In the genomic region with DNA sequence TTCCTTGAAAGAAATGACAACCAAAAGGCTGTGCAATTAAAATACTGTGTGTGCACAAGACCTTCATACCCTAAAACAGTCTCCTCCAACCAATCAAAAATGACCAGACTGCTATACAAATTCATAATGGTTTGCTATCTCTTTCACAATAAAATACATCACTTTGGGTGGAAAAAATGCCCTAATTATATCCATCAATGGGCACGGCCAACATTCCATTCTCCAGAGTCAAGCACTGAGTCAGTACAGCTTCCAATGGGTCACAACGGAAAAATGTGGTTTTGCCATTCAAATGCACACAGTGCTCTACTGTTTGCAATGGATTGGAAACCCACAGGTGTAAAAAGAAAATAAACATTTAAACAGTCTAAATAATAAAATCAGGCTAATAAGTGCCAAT, we compare ENCODE assay signal across 20 mouse cellular contexts. TPM values are rescaled to one million over a fixed set of nuclear protein-coding genes. Genes with fewer than 3 reads are reported as not detected.
DNase-seq lines count a peak whose midpoint lies in the region; ATAC-seq and TF ChIP-seq lines count a peak whose summit lies in the region.
"Had no signal": no experiment of that assay in that cellular context is flagged by ENCODE, and none has a peak within 500 bp of the region (broad histone marks: within the 10 kb centered on the region; RNA-seq: fewer than 3 reads in every experiment).

No protein-coding gene starts in this region.

- H3K36me3 ChIP-seq in heart, embryonic 16.5 days (ENCODE audit: control insufficient read depth, insufficient read depth) = peaks cover 12% of the 10 kb centered on the region
- H3K36me3 ChIP-seq in E14TG2a.4 (ENCODE audit: insufficient read depth, low read length) = peaks cover 51% of the 10 kb centered on the region
- peaks cover 51% of the 10 kb centered on the region for H3K36me3 ChIP-seq in liver, embryonic 12.5 days
- 0 out of 2 replicates have a peak, but pooled peaks cover 3% of the 10 kb centered on the region for H3K36me3 ChIP-seq in hindbrain, embryonic 12.5 days

- no peak overlapping the region for H3K4me3 ChIP-seq in heart, embryonic 16.5 days (ENCODE audit: low read length)
- peak overlapping the region; percentile 98; the same call in 1 of the 2 replicates for H3K4me3 ChIP-seq in E14TG2a.4 (replicated peaks; ENCODE audit: low read length)
- H3K4me3 ChIP-seq in liver, embryonic 12.5 days = peak overlapping the region; percentile 41; the same call in 1 of the 2 replicates
- no peak overlapping the region for H3K4me3 ChIP-seq in hindbrain, embryonic 12.5 days
- H3K4me3 ChIP-seq: embryonic facial prominence, embryonic 13.5 days; limb, embryonic 15.5 days; neural tube, embryonic 12.5 days had no signal

- TF ChIP-seq CTCF in E14TG2a.4 (conservative IDR thresholded peaks at IDR 0.05; ENCODE audit: low read length) = no peak

- DNase-seq in heart, adult 11 months = no peak
- DNase-seq in 3134 (ENCODE audit: extremely low read depth, insufficient read length, low spot score) = peak; percentile 65
- no peak for DNase-seq in thymus, postnatal 36 days
- DNase-seq in cerebellum, postnatal 14 days = no peak
- DNase-seq: cerebellum, adult 11-12 months; gastrocnemius, postnatal 36 days; heart, postnatal 36 days; kidney, adult 9 months; right cerebral cortex, postnatal 4 days had no signal

- H3K4me1 ChIP-seq in heart, embryonic 16.5 days (ENCODE audit: control insufficient read depth, insufficient read depth, low read length) = peaks cover 14% of the 10 kb centered on the region
- H3K4me1 ChIP-seq in E14TG2a.4 (replicated peaks; ENCODE audit: low read depth, low read length) = peaks cover 73% of the 10 kb centered on the region
- H3K4me1 ChIP-seq in liver, embryonic 12.5 days = peaks cover 56% of the 10 kb centered on the region
- peaks cover 13% of the 10 kb centered on the region for H3K4me1 ChIP-seq in hindbrain, embryonic 12.5 days

- H3K27me3 ChIP-seq in heart, embryonic 16.5 days (ENCODE audit: control insufficient read depth, insufficient read depth, low read length) = no peaks in the 10 kb centered on the region
- H3K27me3 ChIP-seq in E14TG2a.4 (ENCODE audit: insufficient read depth, low read length) = no peaks in the 10 kb centered on the region
- H3K27me3 ChIP-seq in liver, embryonic 12.5 days (replicated peaks) = no peaks in the 10 kb centered on the region
- no peaks in the 10 kb centered on the region for H3K27me3 ChIP-seq in hindbrain, embryonic 12.5 days
- H3K27me3 ChIP-seq: embryonic facial prominence, embryonic 13.5 days; forebrain, embryonic 13.5 days; limb, embryonic 15.5 days; neural tube, embryonic 12.5 days had no signal

- H3K4me2 ChIP-seq in heart, embryonic 16.5 days (ENCODE audit: low read depth, low read length) = peak overlapping the region; percentile 6; the same call in 1 of the 2 replicates
- H3K4me2 ChIP-seq in liver, embryonic 12.5 days = peak overlapping the region; percentile 92
- no peak overlapping the region for H3K4me2 ChIP-seq in hindbrain, embryonic 12.5 days (replicated peaks)
- H3K4me2 ChIP-seq: limb, embryonic 15.5 days had no signal

- ATAC-seq in heart, embryonic 16.5 days (replicated peaks; ENCODE audit: extremely low read depth, insufficient read depth, low FRiP score) = no peak
- ATAC-seq in liver, embryonic 12.5 days = no peak
- no peak for ATAC-seq in hindbrain, embryonic 12.5 days (ENCODE audit: low FRiP score)
- ATAC-seq: CD4-positive, CD25-positive, alpha-beta regulatory T cell, adult 4 months; forebrain, embryonic 13.5 days; hindbrain, postnatal 0 days; midbrain, embryonic 16.5 days had no signal

- WGBS in heart, embryonic 16.5 days = 56% methylated on average over 2 of the region's 2 CpGs
- 66% methylated on average over 2 of the region's 2 CpGs for WGBS in liver, embryonic 12.5 days (ENCODE audit: insufficient replicate concordance)
- 77% methylated on average over 2 of the region's 2 CpGs for WGBS in hindbrain, embryonic 12.5 days

- H3K9ac ChIP-seq in heart, embryonic 16.5 days (ENCODE audit: low read length) = no peak overlapping the region
- H3K9ac ChIP-seq in liver, embryonic 12.5 days = 0 out of 2 replicates have a peak overlapping the region, but pooled peaks have one; percentile 5
- H3K9ac ChIP-seq in hindbrain, embryonic 12.5 days = no peak overlapping the region
- H3K9ac ChIP-seq: embryonic facial prominence, embryonic 13.5 days; limb, embryonic 15.5 days; neural tube, embryonic 12.5 days had no signal

- no peak overlapping the region for H3K27ac ChIP-seq in heart, embryonic 16.5 days (ENCODE audit: low read length)
- H3K27ac ChIP-seq in liver, embryonic 12.5 days = no peak overlapping the region
- H3K27ac ChIP-seq in hindbrain, embryonic 12.5 days = no peak overlapping the region
- H3K27ac ChIP-seq: embryonic facial prominence, embryonic 13.5 days; forebrain, embryonic 13.5 days; hindbrain, postnatal 0 days; limb, embryonic 15.5 days; neural tube, embryonic 12.5 days had no signal

- H3K9me3 ChIP-seq in heart, embryonic 16.5 days (replicated peaks; ENCODE audit: control insufficient read depth, low read length) = no peaks in the 10 kb centered on the region
- no peaks in the 10 kb centered on the region for H3K9me3 ChIP-seq in E14TG2a.4 (ENCODE audit: low read length)
- H3K9me3 ChIP-seq in liver, embryonic 12.5 days (replicated peaks) = no peaks in the 10 kb centered on the region
- H3K9me3 ChIP-seq in hindbrain, embryonic 12.5 days (replicated peaks) = no peaks in the 10 kb centered on the region
- H3K9me3 ChIP-seq: embryonic facial prominence, embryonic 13.5 days; forebrain, embryonic 13.5 days; limb, embryonic 15.5 days; neural tube, embryonic 12.5 days had no signal

RNA-seq across cellular contexts. Expression of a gene that starts 3.1 kb away (rescaled TPM):
- polyA plus RNA-seq in heart, embryonic 16.5 days (2015; fragmentation: Nextera tagmentation; extraction: Ambion mirVana) = 53.7 and 54.6 TPM in 2 replicates
- 35.2 and 35.3 TPM in 2 replicates for polyA plus RNA-seq in liver, embryonic 12.5 days (2016; fragmentation: Nextera tagmentation; extraction: Ambion mirVana)
- 28.0 and 28.6 TPM in 2 replicates for polyA plus RNA-seq in hindbrain, embryonic 12.5 days (2016; fragmentation: Nextera tagmentation; extraction: Ambion mirVana)

RNA-seq across cellular contexts. Expression of a gene that starts 25.4 kb away (rescaled TPM):
- 3.0 and 3.7 TPM in 2 replicates for polyA plus RNA-seq in heart, embryonic 16.5 days (2015; fragmentation: Nextera tagmentation; extraction: Ambion mirVana)
- polyA plus RNA-seq in liver, embryonic 12.5 days (2016; fragmentation: Nextera tagmentation; extraction: Ambion mirVana) = 2.1 and 2.2 TPM in 2 replicates
- 5.7 and 7.5 TPM in 2 replicates for polyA plus RNA-seq in hindbrain, embryonic 12.5 days (2016; fragmentation: Nextera tagmentation; extraction: Ambion mirVana)

Comparison
In these comparisons a context has a peak if more than half of its experiments do, and no peak if none do; other contexts are left out.
1. H3K4me3 ChIP-seq: peak in E14TG2a.4 (single experiment) and liver, embryonic 12.5 days (single experiment); none in heart, embryonic 16.5 days (single experiment) and hindbrain, embryonic 12.5 days (single experiment).